Mouse (Mus musculus) olfactory bulb, adult 2 months (tissue): ENCODE data around the gene Pkmyt1. TPM values are rescaled to one million over a fixed set of nuclear protein-coding genes. Genes with fewer than 3 reads are reported as not detected.

Experiments
- H3K27ac ChIP-seq: fragments of 200-500 bp; 2 replicates; pipeline ENCODE4 v1.5.1; 2012; ENCODE audit warnings: low read depth, low read length; ENCODE audit not compliant: insufficient read depth
- H3K4me1 ChIP-seq: fragments of 200-500 bp; 2 replicates; pipeline ENCODE4 v1.6.1; 2012; ENCODE audit warnings: low read length; ENCODE audit not compliant: control insufficient read depth, insufficient read depth
- H3K4me3 ChIP-seq: fragments of 200-500 bp; 2 replicates; pipeline ENCODE4 v1.5.1; 2012; ENCODE audit warnings: mild to moderate bottlenecking, low read depth, low read length, moderate library complexity; ENCODE audit not compliant: insufficient read depth
- CTCF ChIP-seq: fragments of 200-500 bp; IDR thresholded peaks from 2 replicates; pipeline ENCODE4 v1.5.1; 2012; ENCODE audit warnings: low read depth, mild to moderate bottlenecking, low read length, moderate library complexity; ENCODE audit not compliant: insufficient read depth
- POLR2A ChIP-seq: fragments of 200-500 bp; IDR thresholded peaks from 2 replicates; pipeline ENCODE4 v1.6.1; 2012; ENCODE audit warnings: mild to moderate bottlenecking, low read depth, low read length, moderate library complexity; ENCODE audit not compliant: insufficient read depth
- WGBS: fragments of 180-500 bp; shearing (Covaris S2); methylation state at CpG from one replicate; pipeline ENCODE4 v1.1.7; 2018; 5-methylcytosine and 5-hydroxymethylcytosine counted together
- polyA plus RNA-seq: library from polyadenylated mRNA; stranded (reverse); fragments of >200 nt; gene quantifications from 2 replicates; pipeline ENCODE4 v1.2.4, GENCODE M21; 2012; ENCODE audit warnings: low replicate concordance; ENCODE audit not compliant: missing spikeins, insufficient read depth, insufficient read length

Pkmyt1 gene
- polyA plus RNA-seq, result not detected in 2 replicates

GRCm38 (mm10) chr17:23725999-23726757, at the start of gene Pkmyt1:
TSS of gene Pkmyt1 (plus strand) at chr17:23726336.
- peak within 1 kb of the TSS; percentile 67 for H3K4me3 ChIP-seq
- under 1% methylated on average over 73 of the region's 73 CpGs for WGBS
- H3K27ac ChIP-seq, result 0 out of 2 replicates have a peak within 1 kb of the TSS, but pooled peaks have one; percentile 10
- peak; percentile 74 for TF ChIP-seq POLR2A
- TF ChIP-seq CTCF, result no peak
- peaks cover 6% of the 10 kb centered on the region; the same call in 1 of the 2 replicates for H3K4me1 ChIP-seq

DNA sequence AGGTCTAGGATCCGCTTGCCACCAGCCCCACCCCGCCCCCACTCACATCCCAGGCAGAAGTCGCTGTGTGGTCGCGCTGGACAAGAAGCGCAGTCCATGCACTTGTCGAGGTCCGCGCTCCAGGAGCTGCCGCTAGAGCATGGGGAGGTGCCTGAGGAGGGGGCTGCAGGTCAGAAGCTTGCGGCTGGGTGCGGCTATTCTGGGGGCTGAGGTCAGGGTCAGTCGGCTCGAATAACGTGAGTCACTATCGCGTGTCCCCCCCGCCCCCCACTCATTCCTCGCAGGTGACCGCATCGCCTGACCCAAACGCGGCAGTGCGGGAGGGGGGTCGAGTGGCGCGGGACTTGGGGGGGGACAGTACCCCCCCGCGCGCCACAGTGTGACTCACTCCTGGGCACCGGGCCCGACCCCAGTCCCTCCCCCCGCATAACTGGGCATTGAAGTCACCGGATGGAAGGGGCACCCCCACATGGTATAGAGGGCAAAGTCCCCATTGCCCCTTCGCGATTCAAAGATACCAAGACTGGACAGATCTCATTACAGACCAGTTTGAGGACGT, 49.6 kb upstream of the Pkmyt1 start:
- Histone ChIP-seq H3K27ac (no peak overlapping the region), H3K4me1 (peaks cover 39% of the 10 kb centered on the region), H3K4me3 (peak overlapping the region; percentile 63)
- TF ChIP-seq POLR2A (no peak), CTCF (no peak)
- WGBS, result 2% methylated on average over 37 of the region's 37 CpGs

- H3K27ac ChIP-seq, result no peak within 1 kb of the TSS
- TF ChIP-seq POLR2A, result peak; percentile 68
- no peak for TF ChIP-seq CTCF
- peak within 1 kb of the TSS; percentile 63 for H3K4me3 ChIP-seq
- peaks cover 39% of the 10 kb centered on the region for H3K4me1 ChIP-seq
- under 1% methylated on average over 34 of the region's 34 CpGs for WGBS
Measured at GRCm38 (mm10) chr17:23677236-23677679, 48.9 kb upstream of the Pkmyt1 start, which contains the start of gene Tnfrsf12a. TSS of gene Tnfrsf12a (minus strand) at chr17:23677468.

- H3K4me3 ChIP-seq, result no peak within 1 kb of the TSS
- H3K4me1 ChIP-seq, result peaks cover 35% of the 10 kb centered on the region
- 5% methylated on average over 38 of the region's 38 CpGs for whole genome bisulfite sequencing
- TF ChIP-seq CTCF (no peak), POLR2A (no peak)
- no peak within 1 kb of the TSS for H3K27ac ChIP-seq
Measured at GRCm38 (mm10) chr17:23679127-23679835, 46.9 kb upstream of the Pkmyt1 start, which contains the start of gene Cldn6. TSS of gene Cldn6 (plus strand) at chr17:23679249.

DNA sequence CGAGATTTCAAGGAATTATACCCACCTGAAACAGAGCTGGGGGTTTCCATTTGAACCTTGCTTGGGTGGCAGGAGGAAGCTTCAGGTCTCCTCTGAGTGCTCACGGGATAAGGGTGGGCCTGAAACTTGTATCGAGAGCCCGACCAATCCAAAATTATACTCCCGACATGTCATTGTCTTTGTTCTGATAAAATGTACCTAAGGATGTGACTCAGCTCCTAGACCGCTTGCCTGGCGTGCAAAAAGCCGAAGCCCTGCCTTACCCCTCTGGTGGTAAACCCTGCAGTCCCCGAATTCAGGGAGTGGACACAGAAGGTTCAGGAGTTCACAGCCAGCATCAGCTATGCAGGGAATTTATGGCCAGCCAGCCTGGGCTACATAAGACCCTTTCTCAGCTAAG, 45.8 kb upstream of the Pkmyt1 start:
- H3K4me1 ChIP-seq, result peaks cover 24% of the 10 kb centered on the region
- 85% methylated on average over 9 of the region's 9 CpGs for whole genome bisulfite sequencing
- H3K4me3 ChIP-seq, result no peak overlapping the region
- TF ChIP-seq CTCF (no peak), POLR2A (no peak)
- H3K27ac ChIP-seq, result no peak overlapping the region

GRCm38 (mm10) chr17:23681086-23681485, 45.0 kb upstream of the Pkmyt1 start:
- 77% methylated on average over 10 of the region's 10 CpGs for WGBS

DNA sequence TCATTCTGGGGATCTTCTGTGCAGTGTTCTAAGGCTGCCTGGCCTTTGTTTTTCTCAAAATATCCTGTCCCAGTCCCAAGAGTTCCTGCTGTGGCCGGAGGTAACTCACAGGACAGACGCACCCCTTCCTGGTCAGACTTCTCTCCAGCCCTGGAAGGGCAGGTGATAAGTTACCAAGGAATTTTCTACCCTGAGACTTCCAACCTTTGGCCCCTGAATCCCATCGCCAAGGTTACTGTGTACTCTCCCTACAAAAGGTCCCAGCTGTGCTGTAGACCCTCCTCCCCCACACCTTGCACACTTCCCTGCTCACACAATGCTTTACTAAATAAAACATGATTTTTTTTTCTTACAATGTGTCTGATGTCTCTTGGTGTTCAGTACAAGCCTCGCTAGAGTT, 44.0 kb upstream of the Pkmyt1 start:
- 69% methylated on average over 4 of the region's 4 CpGs for WGBS
- H3K27ac ChIP-seq, result no peak overlapping the region
- H3K4me1 ChIP-seq, result peaks cover 8% of the 10 kb centered on the region; the same call in 1 of the 2 replicates
- H3K4me3 ChIP-seq, result no peak overlapping the region
- TF ChIP-seq POLR2A (no peak), CTCF (no peak)

More at GRCm38 (mm10) chr17:23681086-23681485, 45.0 kb upstream of the Pkmyt1 start:
- no peak for TF ChIP-seq CTCF
- TF ChIP-seq POLR2A, result no peak
- H3K4me1 ChIP-seq, result peaks cover 17% of the 10 kb centered on the region; the same call in 1 of the 2 replicates
- H3K4me3 ChIP-seq, result no peak overlapping the region
- no peak overlapping the region for H3K27ac ChIP-seq

DNA sequence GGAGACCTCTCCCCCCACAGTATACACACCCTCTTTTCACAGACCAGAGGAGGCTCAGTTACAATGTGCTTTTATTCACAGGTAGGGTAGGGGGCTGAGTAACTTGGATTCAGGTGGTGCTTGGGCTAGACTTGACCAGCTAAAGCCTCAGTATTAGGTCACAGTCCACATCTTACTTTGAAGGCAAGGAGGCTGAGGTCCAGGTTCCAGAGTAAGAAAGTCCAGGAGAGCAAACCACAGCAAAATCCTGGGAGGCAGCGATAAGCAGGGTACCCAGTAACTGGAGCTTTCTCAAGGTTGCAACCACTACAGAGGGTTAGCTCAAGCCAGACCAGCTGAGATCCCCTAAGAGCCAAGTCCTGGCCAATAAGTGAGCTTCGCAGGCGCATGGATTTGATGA, 43.6 kb upstream of the Pkmyt1 start:
- Histone ChIP-seq H3K27ac (no peak overlapping the region), H3K4me1 (peaks cover 8% of the 10 kb centered on the region; the same call in 1 of the 2 replicates), H3K4me3 (no peak overlapping the region)
- WGBS, result 85% methylated on average over 3 of the region's 3 CpGs
- TF ChIP-seq CTCF, result no peak
- TF ChIP-seq POLR2A, result no peak

GRCm38 (mm10) chr17:23683226-23683625, 42.9 kb upstream of the Pkmyt1 start:
- H3K27ac ChIP-seq, result no peak overlapping the region
- peaks cover 8% of the 10 kb centered on the region; the same call in 1 of the 2 replicates for H3K4me1 ChIP-seq
- 34% methylated on average over 15 of the region's 15 CpGs for WGBS
- TF ChIP-seq POLR2A (no peak), CTCF (no peak)
- H3K4me3 ChIP-seq, result no peak overlapping the region
